Mouse (Mus musculus) erythroblast, embryonic 14.5 days (primary cell): ENCODE measurements around the gene Il3. TPM values are rescaled to one million over a fixed set of nuclear protein-coding genes. Genes with fewer than 3 reads are reported as not detected.

Source experiments
- H3K27me3 ChIP-seq: 2 replicates; pipeline ENCODE4 v1.6.1; 2012; ENCODE audit warnings: inconsistent platforms; ENCODE audit not compliant: control insufficient read depth
- H3K36me3 ChIP-seq: 2 replicates; pipeline ENCODE4 v1.6.1; 2012; ENCODE audit warnings: mild to moderate bottlenecking, inconsistent platforms; ENCODE audit not compliant: control insufficient read depth
- H3K4me1 ChIP-seq: 2 replicates; pipeline ENCODE4 v1.6.1; 2012; ENCODE audit warnings: inconsistent platforms; ENCODE audit not compliant: control insufficient read depth
- H3K4me3 ChIP-seq: replicated peaks from 2 replicates; pipeline ENCODE3; 2012; ENCODE audit warnings: moderate library complexity, mild to moderate bottlenecking, inconsistent platforms
- H3K9me3 ChIP-seq: 2 replicates; pipeline ENCODE4 v1.6.1; 2012; ENCODE audit warnings: low read length, inconsistent platforms, mixed read lengths; ENCODE audit not compliant: control insufficient read depth
- GATA1 ChIP-seq: IDR thresholded peaks from 2 replicates; pipeline ENCODE4 v1.6.1; 2012; ENCODE audit warnings: low read length, inconsistent platforms, mixed read lengths
- TAL1 ChIP-seq: IDR thresholded peaks from 3 replicates; pipeline ENCODE4 v1.6.1; 2012; ENCODE audit warnings: low read length, inconsistent platforms, mixed read lengths
- polyA plus RNA-seq: library from polyadenylated mRNA; stranded (reverse); fragments of >175 nt; gene quantifications from 2 replicates; pipeline ENCODE4 v1.2.3, GENCODE M21; 2012

Il3 gene
- polyA plus RNA-seq, 1 experiment, result not detected

GRCm38 (mm10) chr11:54254114-54254513 is 13.0 kb downstream of the Il3 start:
- no peaks in the 10 kb centered on the region; the same call in 1 of the 2 replicates for H3K27me3 ChIP-seq
- TF ChIP-seq TAL1 (no peak), GATA1 (no peak)
- no peaks in the 10 kb centered on the region for H3K36me3 ChIP-seq
- no peak overlapping the region for H3K4me3 ChIP-seq
- H3K4me1 ChIP-seq, result peaks cover 3% of the 10 kb centered on the region
- H3K9me3 ChIP-seq, result no peaks in the 10 kb centered on the region

GRCm38 (mm10) chr11:54250575-54250974 is 16.5 kb downstream of the Il3 start:
- no peak overlapping the region for H3K4me3 ChIP-seq
- no peak for TF ChIP-seq GATA1
- no peak for TF ChIP-seq TAL1
- no peaks in the 10 kb centered on the region; the same call in 1 of the 2 replicates for H3K27me3 ChIP-seq
- no peaks in the 10 kb centered on the region for H3K36me3 ChIP-seq
- H3K9me3 ChIP-seq, result no peaks in the 10 kb centered on the region
- peaks cover 8% of the 10 kb centered on the region for H3K4me1 ChIP-seq

- Histone ChIP-seq H3K4me1 (peaks cover 8% of the 10 kb centered on the region), H3K36me3 (no peaks in the 10 kb centered on the region), H3K27me3 (no peaks in the 10 kb centered on the region; the same call in 1 of the 2 replicates), H3K4me3 (no peak overlapping the region), H3K9me3 (no peaks in the 10 kb centered on the region)
- no peak for TF ChIP-seq TAL1
- TF ChIP-seq GATA1, result no peak
These were observed 17.3 kb downstream of the Il3 start for GRCm38 (mm10) chr11:54249748-54250147.

GRCm38 (mm10) chr11:54248940-54249717 is 17.9 kb downstream of the Il3 start, which contains the start of gene Csf2:
Gene Csf2, minus strand, starts transcription at chr11:54249667.
- H3K4me3 ChIP-seq, result no peak within 1 kb of the TSS
- H3K27me3 ChIP-seq, result no peaks in the 10 kb centered on the region; the same call in 1 of the 2 replicates
- peaks cover 8% of the 10 kb centered on the region for H3K4me1 ChIP-seq
- H3K36me3 ChIP-seq, result no peaks in the 10 kb centered on the region
- H3K9me3 ChIP-seq, result no peaks in the 10 kb centered on the region
- TF ChIP-seq TAL1 (no peak), GATA1 (no peak)

GRCm38 (mm10) chr11:54247251-54247950 is 19.7 kb downstream of the Il3 start:
- Histone ChIP-seq H3K4me3 (no peak overlapping the region), H3K27me3 (no peaks in the 10 kb centered on the region), H3K9me3 (no peaks in the 10 kb centered on the region), H3K4me1 (peaks cover 8% of the 10 kb centered on the region), H3K36me3 (no peaks in the 10 kb centered on the region)
- no peak for TF ChIP-seq GATA1
- TF ChIP-seq TAL1, result no peak

GRCm38 (mm10) chr11:54244465-54244864 is 22.6 kb downstream of the Il3 start:
- TF ChIP-seq GATA1 (no peak), TAL1 (no peak)
- Histone ChIP-seq H3K4me3 (no peak overlapping the region), H3K9me3 (no peaks in the 10 kb centered on the region), H3K4me1 (peaks cover 8% of the 10 kb centered on the region), H3K36me3 (no peaks in the 10 kb centered on the region), H3K27me3 (no peaks in the 10 kb centered on the region)

- TF ChIP-seq GATA1 (no peak), TAL1 (no peak)
- no peaks in the 10 kb centered on the region for H3K4me1 ChIP-seq
- H3K4me3 ChIP-seq, result no peak overlapping the region
- no peaks in the 10 kb centered on the region for H3K27me3 ChIP-seq
- no peaks in the 10 kb centered on the region for H3K9me3 ChIP-seq
- no peaks in the 10 kb centered on the region for H3K36me3 ChIP-seq
These were observed 24.6 kb downstream of the Il3 start for GRCm38 (mm10) chr11:54242494-54242893.

- H3K4me1 ChIP-seq, result no peaks in the 10 kb centered on the region
- no peaks in the 10 kb centered on the region for H3K9me3 ChIP-seq
- no peaks in the 10 kb centered on the region for H3K27me3 ChIP-seq
- no peaks in the 10 kb centered on the region for H3K36me3 ChIP-seq
- TF ChIP-seq TAL1, result no peak
- TF ChIP-seq GATA1, result no peak
- H3K4me3 ChIP-seq, result no peak overlapping the region
These were observed 30.1 kb downstream of the Il3 start for GRCm38 (mm10) chr11:54236939-54237338.

- Histone ChIP-seq H3K4me3 (no peak overlapping the region), H3K27me3 (no peaks in the 10 kb centered on the region), H3K36me3 (no peaks in the 10 kb centered on the region), H3K4me1 (no peaks in the 10 kb centered on the region), H3K9me3 (no peaks in the 10 kb centered on the region)
- no peak for TF ChIP-seq TAL1
- no peak for TF ChIP-seq GATA1
These were observed 39.6 kb downstream of the Il3 start for GRCm38 (mm10) chr11:54227478-54227877.
